Mouse (Mus musculus) limb, embryonic 14.5 days (tissue): ENCODE measurements around the gene Pde6h. TPM values are rescaled to one million over a fixed set of nuclear protein-coding genes. Genes with fewer than 3 reads are reported as not detected.

ENCODE experiments used
- ATAC-seq: fragments of 200-750 bp; cut with Nextera tagmentation; 2 replicates; pipeline ENCODE4 v1.8.0; 2017; ENCODE audit warnings: low read depth, moderate number of reproducible peaks, moderate TSS enrichment; ENCODE audit not compliant: low FRiP score
- DNase-seq: peaks from one replicate; pipeline ENCODE4 v3.0.0-alpha.2; 2015; ENCODE audit warnings: low spot score
- H3K27ac ChIP-seq: fragments of 300-500 bp; sonication (generic); replicated peaks from 2 replicates; pipeline ENCODE4 v1.5.1; 2014; ENCODE audit warnings: low read depth, mild to moderate bottlenecking, low read length, moderate library complexity, mixed read lengths
- H3K27me3 ChIP-seq: fragments of 300-500 bp; sonication (generic); 2 replicates; pipeline ENCODE4 v1.6.1; 2014; ENCODE audit warnings: low read length, mixed read lengths; ENCODE audit not compliant: control insufficient read depth, insufficient read depth
- H3K36me3 ChIP-seq: fragments of 300-500 bp; sonication (generic); 2 replicates; pipeline ENCODE4 v1.6.1; 2014; ENCODE audit warnings: mild to moderate bottlenecking, low read length, moderate library complexity, mixed read lengths; ENCODE audit not compliant: control insufficient read depth, insufficient read depth
- H3K4me1 ChIP-seq: fragments of 300-500 bp; sonication (generic); 2 replicates; pipeline ENCODE4 v1.6.1; 2014; ENCODE audit warnings: antibody characterized with exemption, low read length, mixed read lengths; ENCODE audit not compliant: control insufficient read depth, insufficient read depth
- H3K4me2 ChIP-seq: fragments of 300-500 bp; sonication (generic); replicated peaks from 2 replicates; pipeline ENCODE4 v1.6.1; 2014; ENCODE audit warnings: low read depth, mild to moderate bottlenecking, low read length, moderate library complexity; ENCODE audit not compliant: severe bottlenecking
- H3K4me3 ChIP-seq: fragments of 300-500 bp; sonication (generic); replicated peaks from 2 replicates; pipeline ENCODE4 v1.5.1; 2014; ENCODE audit warnings: low read length
- H3K9ac ChIP-seq: fragments of 300-500 bp; sonication (generic); 2 replicates; pipeline ENCODE4 v1.6.1; 2014; ENCODE audit warnings: mild to moderate bottlenecking, low read depth, low read length, moderate library complexity; ENCODE audit not compliant: severe bottlenecking
- H3K9me3 ChIP-seq: fragments of 300-500 bp; sonication (generic); 2 replicates; pipeline ENCODE4 v1.6.1; 2016; ENCODE audit warnings: low read length; ENCODE audit not compliant: control insufficient read depth
- POLR2A ChIP-seq: fragments of 200-500 bp; IDR thresholded peaks from 2 replicates; pipeline ENCODE4 v1.8.0; 2012; ENCODE audit warnings: inconsistent platforms, mild to moderate bottlenecking, moderate library complexity, borderline replicate concordance; ENCODE audit not compliant: insufficient read depth, insufficient read length; ENCODE audit errors: extremely low read depth
- WGBS: fragments of 180-500 bp; shearing (Covaris S2); extraction: QIAGEN DNeasy Blood & Tissue Kit; methylation state at CpG from one replicate; pipeline ENCODE4 v1.1.7; 2014; 5-methylcytosine and 5-hydroxymethylcytosine counted together
- polyA plus RNA-seq, 2 experiments: library from polyadenylated mRNA; depleted of rRNA in 1 of 2; stranded (reverse) in 1 of 2; unstranded in 1 of 2; fragments of >200 nt; fragmentation: Nextera tagmentation in 1 of 2; extraction: Ambion mirVana in 1 of 2; gene quantifications; 2 replicates each; pipeline versions ENCODE4 v1.2.1 to v1.2.3; 2012 to 2014

Gene Pde6h
- polyA plus RNA-seq, 2 experiments: 0.20 to 0.23 TPM

DNA sequence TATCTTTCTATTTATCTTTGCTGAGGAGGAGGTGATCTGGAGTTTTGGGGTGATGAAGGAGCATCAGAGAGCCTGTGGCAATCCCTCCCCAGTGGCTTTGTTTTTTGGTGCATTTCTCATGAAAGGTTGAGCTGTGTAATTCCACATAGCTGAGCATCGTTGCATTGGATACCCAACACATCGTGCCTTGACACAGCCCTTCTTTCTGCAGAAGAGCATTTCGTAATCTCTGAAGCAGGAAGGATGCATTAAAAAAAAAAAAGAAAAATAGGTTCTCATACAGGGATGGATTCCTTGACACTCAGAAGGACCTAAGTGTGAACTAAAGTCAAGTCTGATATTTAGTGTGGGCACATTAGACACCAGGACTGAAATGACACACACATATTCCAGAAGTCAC is 31.6 kb downstream of the Pde6h start:
- no peak for ATAC-seq
- no peaks in the 10 kb centered on the region for H3K4me1 ChIP-seq
- WGBS: 87% methylated on average over 3 of the region's 3 CpGs

GRCm38 (mm10) chr6:136957062-136957461 is 33.4 kb downstream of the Pde6h start:
- H3K27me3 ChIP-seq: no peaks in the 10 kb centered on the region
- H3K36me3 ChIP-seq: no peaks in the 10 kb centered on the region
- no peak overlapping the region for H3K27ac ChIP-seq
- no peak overlapping the region for H3K4me2 ChIP-seq
- DNase-seq (no peak), ATAC-seq (no peak; the same call in 1 of the 2 replicates)
- H3K9me3 ChIP-seq: no peaks in the 10 kb centered on the region
- no peak for TF ChIP-seq POLR2A
- WGBS: 59% methylated on average over 7 of the region's 7 CpGs
- no peaks in the 10 kb centered on the region for H3K4me1 ChIP-seq
- no peak overlapping the region for H3K4me3 ChIP-seq
- no peak overlapping the region for H3K9ac ChIP-seq

More for the DNA sequence above, 31.6 kb downstream of the Pde6h start:
- DNase-seq: no peak
- no peaks in the 10 kb centered on the region for H3K27me3 ChIP-seq
- no peaks in the 10 kb centered on the region for H3K36me3 ChIP-seq
- TF ChIP-seq POLR2A: no peak
- no peaks in the 10 kb centered on the region for H3K9me3 ChIP-seq
- no peak overlapping the region for H3K9ac ChIP-seq
- H3K4me3 ChIP-seq: no peak overlapping the region
- no peak overlapping the region for H3K27ac ChIP-seq
- H3K4me2 ChIP-seq: no peak overlapping the region

DNA sequence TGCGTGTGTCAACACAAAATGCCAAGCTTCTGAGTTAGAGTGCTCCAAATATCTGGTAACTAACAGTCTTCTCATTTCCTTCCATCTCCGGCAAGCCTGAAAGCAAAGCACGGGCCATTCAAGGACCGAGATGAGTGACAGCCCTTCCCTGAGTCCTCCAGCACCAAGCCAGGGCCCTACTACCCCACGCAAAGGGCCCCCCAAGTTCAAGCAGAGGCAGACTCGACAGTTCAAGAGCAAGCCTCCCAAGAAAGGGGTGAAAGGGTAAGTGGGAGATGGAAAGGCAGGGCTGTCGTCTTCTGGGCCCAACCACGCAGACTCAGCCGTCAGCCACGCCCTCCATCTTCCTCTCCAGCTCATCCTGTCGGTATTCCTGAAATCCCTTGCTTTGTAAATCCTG is 35.5 kb downstream of the Pde6h start:
- TF ChIP-seq POLR2A: no peak
- Histone ChIP-seq H3K27me3 (no peaks in the 10 kb centered on the region), H3K4me2 (no peak overlapping the region), H3K9me3 (no peaks in the 10 kb centered on the region), H3K4me3 (no peak overlapping the region), H3K36me3 (no peaks in the 10 kb centered on the region), H3K27ac (no peak overlapping the region), H3K4me1 (no peaks in the 10 kb centered on the region), H3K9ac (no peak overlapping the region)
- no peak for ATAC-seq
- no peak for DNase-seq
- 66% methylated on average over 11 of the region's 11 CpGs for WGBS

DNA sequence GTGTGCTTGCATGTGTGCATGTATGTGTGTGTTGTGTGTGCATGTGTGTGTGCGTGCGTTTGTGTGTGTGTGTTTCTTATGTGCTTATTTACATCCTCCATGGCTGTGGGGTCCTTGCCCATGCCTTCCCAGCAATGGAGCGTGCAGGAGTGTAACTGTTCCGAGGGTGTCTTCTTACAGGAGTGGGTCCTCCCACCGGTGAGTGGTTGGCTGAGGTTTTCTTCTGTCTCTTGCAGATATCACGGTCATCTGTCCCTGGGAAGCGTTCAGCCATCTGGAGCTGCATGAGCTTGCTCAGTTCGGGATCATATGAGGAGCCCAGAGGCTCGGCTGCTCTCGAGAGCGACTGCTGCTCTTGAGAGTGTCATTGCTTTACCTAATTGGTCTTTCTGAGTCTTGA is 39.3 kb downstream of the Pde6h start:
- no peak for TF ChIP-seq POLR2A
- Histone ChIP-seq H3K27me3 (no peaks in the 10 kb centered on the region), H3K27ac (no peak overlapping the region), H3K4me1 (peaks cover 3% of the 10 kb centered on the region; the same call in 1 of the 2 replicates), H3K4me2 (no peak overlapping the region), H3K9ac (no peak overlapping the region), H3K36me3 (no peaks in the 10 kb centered on the region), H3K9me3 (no peaks in the 10 kb centered on the region), H3K4me3 (no peak overlapping the region)
- ATAC-seq (0 out of 2 replicates have a peak, but pooled peaks have one; percentile 41), DNase-seq (no peak)
- WGBS: 73% methylated on average over 11 of the region's 11 CpGs

GRCm38 (mm10) chr6:136964609-136965510 is 41.2 kb downstream of the Pde6h start:
- DNase-seq (peak; percentile 9), ATAC-seq (no peak)
- H3K27me3 ChIP-seq: no peaks in the 10 kb centered on the region
- WGBS: 54% methylated on average over 13 of the region's 13 CpGs
- TF ChIP-seq POLR2A: no peak
- no peaks in the 10 kb centered on the region for H3K36me3 ChIP-seq
- H3K4me1 ChIP-seq: peaks cover 3% of the 10 kb centered on the region; the same call in 1 of the 2 replicates
- no peak overlapping the region for H3K4me3 ChIP-seq
- H3K27ac ChIP-seq: no peak overlapping the region
- H3K9ac ChIP-seq: no peak overlapping the region
- no peaks in the 10 kb centered on the region for H3K9me3 ChIP-seq
- H3K4me2 ChIP-seq: no peak overlapping the region

DNA sequence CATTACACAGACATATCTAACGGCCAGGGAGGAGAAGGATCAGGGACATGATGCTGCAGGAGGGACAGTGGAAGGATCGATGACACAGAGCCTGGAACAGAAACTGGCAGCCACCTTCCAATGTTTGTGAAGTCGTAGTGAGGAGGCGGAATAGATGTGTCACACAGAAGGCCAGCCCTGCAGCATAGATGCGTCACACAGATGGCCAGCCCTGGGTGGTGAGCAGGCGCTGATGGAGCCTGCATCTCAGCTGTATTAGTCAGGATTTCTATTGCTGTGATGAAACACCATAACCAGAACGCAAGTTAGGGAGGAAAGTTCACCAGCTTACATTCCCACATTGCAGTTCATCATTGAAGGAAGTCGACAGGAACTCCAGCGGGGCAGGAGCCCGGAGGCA is 42.3 kb downstream of the Pde6h start:
- 60% methylated on average over 10 of the region's 10 CpGs for WGBS
- TF ChIP-seq POLR2A: no peak
- Histone ChIP-seq H3K9me3 (no peaks in the 10 kb centered on the region), H3K9ac (no peak overlapping the region), H3K27ac (no peak overlapping the region), H3K36me3 (no peaks in the 10 kb centered on the region), H3K4me3 (no peak overlapping the region), H3K27me3 (no peaks in the 10 kb centered on the region), H3K4me2 (no peak overlapping the region), H3K4me1 (peaks cover 3% of the 10 kb centered on the region; the same call in 1 of the 2 replicates)
- ATAC-seq: no peak
- DNase-seq: no peak
